Mouse (Mus musculus) stomach, embryonic 14.5 days (tissue): ENCODE measurements around the gene Rgmb. TPM values are rescaled to one million over a fixed set of nuclear protein-coding genes. Genes with fewer than 3 reads are reported as not detected.

Source experiments
- ATAC-seq: fragments of 200-750 bp; cut with Nextera tagmentation; 2 replicates; pipeline ENCODE4 v1.8.0; 2017; ENCODE audit warnings: low read depth, moderate TSS enrichment; ENCODE audit not compliant: insufficient number of reproducible peaks, insufficient read depth, low FRiP score
- H3K27ac ChIP-seq: fragments of 300-500 bp; sonication (generic); 2 replicates; pipeline ENCODE4 v1.5.1; 2014; ENCODE audit warnings: mild to moderate bottlenecking, low read length, moderate library complexity, mixed read lengths
- H3K27me3 ChIP-seq: fragments of 300-500 bp; sonication (generic); 2 replicates; pipeline ENCODE4 v1.6.1; 2014; ENCODE audit warnings: low read length, control low read depth, mixed read lengths; ENCODE audit not compliant: control insufficient read depth, insufficient read depth
- H3K36me3 ChIP-seq: fragments of 300-500 bp; sonication (generic); 2 replicates; pipeline ENCODE4 v1.6.1; 2014; ENCODE audit warnings: mild to moderate bottlenecking, control low read depth, low read length, moderate library complexity, mixed read lengths; ENCODE audit not compliant: control insufficient read depth, insufficient read depth
- H3K4me1 ChIP-seq: fragments of 300-500 bp; sonication (generic); 2 replicates; pipeline ENCODE4 v1.6.1; 2014; ENCODE audit warnings: low read length, control low read depth, mixed read lengths; ENCODE audit not compliant: control insufficient read depth, insufficient read depth
- H3K4me2 ChIP-seq: fragments of 300-500 bp; sonication (generic); replicated peaks from 2 replicates; pipeline ENCODE4 v1.6.1; 2014; ENCODE audit warnings: low read depth, low read length, control low read depth
- H3K4me3 ChIP-seq: fragments of 300-500 bp; sonication (generic); 2 replicates; pipeline ENCODE4 v1.5.1; 2014; ENCODE audit warnings: low read depth, low read length, control low read depth
- H3K9ac ChIP-seq: fragments of 300-500 bp; sonication (generic); replicated peaks from 2 replicates; pipeline ENCODE4 v1.6.1; 2014; ENCODE audit warnings: low read depth, mild to moderate bottlenecking, control low read depth, low read length, moderate library complexity, mixed read lengths
- H3K9me3 ChIP-seq: fragments of 300-500 bp; sonication (generic); 2 replicates; pipeline ENCODE4 v1.6.1; 2016; ENCODE audit warnings: low read depth, low read length, control low read depth; ENCODE audit not compliant: control insufficient read depth
- WGBS: fragments of 180-500 bp; shearing (Covaris S2); extraction: QIAGEN DNeasy Blood & Tissue Kit; methylation state at CpG from one replicate; pipeline ENCODE4 v1.1.7; 2014; 5-methylcytosine and 5-hydroxymethylcytosine counted together
- polyA plus RNA-seq: library from polyadenylated mRNA; unstranded; fragments of >200 nt; fragmentation: Nextera tagmentation; extraction: Ambion mirVana; gene quantifications from 2 replicates; pipeline ENCODE4 v1.2.1, GENCODE M21; 2014

The Rgmb gene
- polyA plus RNA-seq, 1 experiment from 2014 or later = 64.0 TPM

- H3K4me1 ChIP-seq = peaks cover 42% of the 10 kb centered on the region; the same call in 1 of the 2 replicates
Measured at GRCm38 (mm10) chr17:15820146-15820545, 10.7 kb downstream of the Rgmb start.

GRCm38 (mm10) chr17:15818372-15818771 is 12.5 kb downstream of the Rgmb start:
- 75% methylated on average over 8 of the region's 8 CpGs for WGBS
- peaks cover 51% of the 10 kb centered on the region for H3K4me1 ChIP-seq
- no peak overlapping the region for H3K27ac ChIP-seq
- no peaks in the 10 kb centered on the region for H3K27me3 ChIP-seq
- H3K36me3 ChIP-seq = peaks cover 29% of the 10 kb centered on the region
- no peak overlapping the region for H3K4me2 ChIP-seq
- ATAC-seq = no peak
- no peaks in the 10 kb centered on the region for H3K9me3 ChIP-seq
- no peak overlapping the region for H3K4me3 ChIP-seq
- no peak overlapping the region for H3K9ac ChIP-seq

More at GRCm38 (mm10) chr17:15820146-15820545, 10.7 kb downstream of the Rgmb start:
- no peak overlapping the region; the same call in 1 of the 2 replicates for H3K27ac ChIP-seq
- 65% methylated on average over 6 of the region's 6 CpGs for WGBS
- peak overlapping the region; percentile 17; the same call in 1 of the 2 replicates for H3K4me2 ChIP-seq
- no peak overlapping the region for H3K9ac ChIP-seq
- H3K36me3 ChIP-seq = peaks cover 29% of the 10 kb centered on the region
- no peaks in the 10 kb centered on the region for H3K9me3 ChIP-seq
- H3K4me3 ChIP-seq = no peak overlapping the region; the same call in 1 of the 2 replicates
- no peaks in the 10 kb centered on the region for H3K27me3 ChIP-seq
- ATAC-seq = no peak

GRCm38 (mm10) chr17:15817634-15818033 is 13.2 kb downstream of the Rgmb start:
- no peak overlapping the region for H3K9ac ChIP-seq
- no peak overlapping the region for H3K4me2 ChIP-seq
- H3K4me1 ChIP-seq = peaks cover 51% of the 10 kb centered on the region
- no peak overlapping the region for H3K27ac ChIP-seq
- H3K36me3 ChIP-seq = peaks cover 33% of the 10 kb centered on the region
- no peak for ATAC-seq
- H3K27me3 ChIP-seq = no peaks in the 10 kb centered on the region
- WGBS = 90% methylated on average over 2 of the region's 2 CpGs
- H3K4me3 ChIP-seq = no peak overlapping the region
- no peaks in the 10 kb centered on the region for H3K9me3 ChIP-seq

GRCm38 (mm10) chr17:15817096-15817450 is 13.8 kb downstream of the Rgmb start:
- Histone ChIP-seq H3K9ac (no peak overlapping the region), H3K4me3 (no peak overlapping the region), H3K36me3 (peaks cover 37% of the 10 kb centered on the region), H3K27ac (no peak overlapping the region), H3K27me3 (no peaks in the 10 kb centered on the region), H3K4me2 (no peak overlapping the region; the same call in 1 of the 2 replicates), H3K4me1 (peaks cover 55% of the 10 kb centered on the region), H3K9me3 (no peaks in the 10 kb centered on the region)
- WGBS = 73% methylated on average over 5 of the region's 5 CpGs
- ATAC-seq = no peak

- Histone ChIP-seq H3K27me3 (no peaks in the 10 kb centered on the region), H3K27ac (no peak overlapping the region), H3K4me3 (no peak overlapping the region), H3K9ac (no peak overlapping the region), H3K4me1 (peaks cover 55% of the 10 kb centered on the region), H3K9me3 (no peaks in the 10 kb centered on the region), H3K36me3 (peaks cover 37% of the 10 kb centered on the region), H3K4me2 (no peak overlapping the region; the same call in 1 of the 2 replicates)
- 83% methylated on average over 10 of the region's 11 CpGs for WGBS
- ATAC-seq = no peak
Measured at GRCm38 (mm10) chr17:15816379-15817095, 14.3 kb downstream of the Rgmb start.

GRCm38 (mm10) chr17:15815312-15816018 is 15.4 kb downstream of the Rgmb start:
- Histone ChIP-seq H3K4me1 (peaks cover 57% of the 10 kb centered on the region), H3K4me2 (no peak overlapping the region), H3K9ac (no peak overlapping the region)

GRCm38 (mm10) chr17:15813658-15814212 is 17.1 kb downstream of the Rgmb start:
- Histone ChIP-seq H3K9me3 (no peaks in the 10 kb centered on the region), H3K9ac (no peak overlapping the region), H3K27me3 (no peaks in the 10 kb centered on the region), H3K4me2 (peak overlapping the region; percentile 8; the same call in 1 of the 2 replicates), H3K27ac (peak overlapping the region; percentile 61; the same call in 1 of the 2 replicates), H3K36me3 (peaks cover 19% of the 10 kb centered on the region), H3K4me3 (no peak overlapping the region), H3K4me1 (peaks cover 62% of the 10 kb centered on the region)
- no peak for ATAC-seq
- WGBS = 53% methylated on average over 3 of the region's 3 CpGs

More at GRCm38 (mm10) chr17:15815312-15816018, 15.4 kb downstream of the Rgmb start:
- ATAC-seq = no peak
- no peak overlapping the region for H3K27ac ChIP-seq
- 81% methylated on average over 10 of the region's 10 CpGs for WGBS
- no peaks in the 10 kb centered on the region for H3K27me3 ChIP-seq
- no peaks in the 10 kb centered on the region for H3K9me3 ChIP-seq
- peaks cover 29% of the 10 kb centered on the region for H3K36me3 ChIP-seq
- H3K4me3 ChIP-seq = no peak overlapping the region

- H3K4me3 ChIP-seq = no peak overlapping the region
- no peaks in the 10 kb centered on the region for H3K9me3 ChIP-seq
- peaks cover 64% of the 10 kb centered on the region for H3K4me1 ChIP-seq
- peaks cover 16% of the 10 kb centered on the region for H3K36me3 ChIP-seq
- 79% methylated on average over 13 of the region's 13 CpGs for WGBS
- H3K27me3 ChIP-seq = no peaks in the 10 kb centered on the region
- no peak for ATAC-seq
- H3K4me2 ChIP-seq = no peak overlapping the region
- no peak overlapping the region for H3K9ac ChIP-seq
- peak overlapping the region; percentile 21; the same call in 1 of the 2 replicates for H3K27ac ChIP-seq
Measured at GRCm38 (mm10) chr17:15812136-15812778, 18.6 kb downstream of the Rgmb start.
